Mouse (Mus musculus) forebrain, embryonic 11.5 days (tissue): ENCODE data around the gene Cacna1i. TPM values are rescaled to one million over a fixed set of nuclear protein-coding genes. Genes with fewer than 3 reads are reported as not detected.

ENCODE experiments used
- ATAC-seq: fragments of 200-750 bp; cut with Nextera tagmentation; replicated peaks from 2 replicates; pipeline ENCODE4 v1.8.0; 2017; ENCODE audit warnings: moderate TSS enrichment; ENCODE audit not compliant: low FRiP score
- DNase-seq: peaks from one replicate; pipeline ENCODE4 v3.0.0-alpha.2; 2017; ENCODE audit warnings: low spot score
- H3K27ac ChIP-seq: fragments of 300-500 bp; sonication (generic); 2 replicates; pipeline ENCODE4 v1.5.1; 2014; ENCODE audit warnings: low read depth, low read length
- H3K27me3 ChIP-seq: fragments of 300-500 bp; sonication (generic); 2 replicates; pipeline ENCODE4 v1.6.1; 2014; ENCODE audit warnings: mild to moderate bottlenecking, low read length, mixed read lengths; ENCODE audit not compliant: control insufficient read depth, insufficient read depth
- H3K36me3 ChIP-seq: fragments of 300-500 bp; sonication (generic); 2 replicates; pipeline ENCODE4 v1.6.1; 2014; ENCODE audit warnings: mild to moderate bottlenecking, low read length, moderate library complexity, mixed read lengths; ENCODE audit not compliant: control insufficient read depth, insufficient read depth
- H3K4me1 ChIP-seq: fragments of 300-500 bp; sonication (generic); replicated peaks from 2 replicates; pipeline ENCODE4 v1.6.1; 2014; ENCODE audit warnings: low read length, mixed read lengths; ENCODE audit not compliant: control insufficient read depth, insufficient read depth
- H3K4me2 ChIP-seq: fragments of 300-500 bp; sonication (generic); 2 replicates; pipeline ENCODE4 v1.6.1; 2014; ENCODE audit warnings: low read depth, mild to moderate bottlenecking, low read length, moderate library complexity, mixed read lengths; ENCODE audit not compliant: severe bottlenecking
- H3K4me3 ChIP-seq: fragments of 300-500 bp; sonication (generic); 2 replicates; pipeline ENCODE4 v1.5.1; 2014; ENCODE audit warnings: low read depth, low read length
- H3K9ac ChIP-seq: fragments of 300-500 bp; sonication (generic); 2 replicates; pipeline ENCODE4 v1.6.1; 2014; ENCODE audit warnings: low read length
- H3K9me3 ChIP-seq: fragments of 300-500 bp; sonication (generic); 2 replicates; pipeline ENCODE4 v1.6.1; 2016; ENCODE audit warnings: low read length, mixed read lengths; ENCODE audit not compliant: control insufficient read depth
- WGBS: fragments of 180-500 bp; shearing (Covaris S2); extraction: QIAGEN DNeasy Blood & Tissue Kit; methylation state at CpG from one replicate; pipeline ENCODE4 v1.1.7; 2014; 5-methylcytosine and 5-hydroxymethylcytosine counted together
- polyA plus RNA-seq: library from polyadenylated mRNA; unstranded; fragments of >200 nt; fragmentation: Nextera tagmentation; extraction: Ambion mirVana; gene quantifications from 2 replicates; pipeline ENCODE4 v1.2.1, GENCODE M21; 2014

Gene Cacna1i
- polyA plus RNA-seq, 1 experiment from 2014 or later = 0.12 TPM

GRCm38 (mm10) chr15:80391791-80392190 is 104.8 kb downstream of the Cacna1i start:
- H3K27me3 ChIP-seq = no peaks in the 10 kb centered on the region
- H3K36me3 ChIP-seq = no peaks in the 10 kb centered on the region
- DNase-seq = no peak
- H3K27ac ChIP-seq = no peak overlapping the region
- no peak overlapping the region for H3K4me3 ChIP-seq
- H3K9ac ChIP-seq = no peak overlapping the region
- no peak overlapping the region for H3K4me2 ChIP-seq
- H3K9me3 ChIP-seq = no peaks in the 10 kb centered on the region
- ATAC-seq = no peak
- no peaks in the 10 kb centered on the region for H3K4me1 ChIP-seq
- WGBS = 90% methylated on average over 14 of the region's 14 CpGs

GRCm38 (mm10) chr15:80395035-80395434 is 108.0 kb downstream of the Cacna1i start:
- no peak overlapping the region for H3K27ac ChIP-seq
- H3K4me3 ChIP-seq = no peak overlapping the region

GRCm38 (mm10) chr15:80399451-80399850 is 112.4 kb downstream of the Cacna1i start:
- DNase-seq (no peak), ATAC-seq (no peak)
- no peak overlapping the region for H3K27ac ChIP-seq
- no peak overlapping the region for H3K4me2 ChIP-seq
- H3K4me3 ChIP-seq = no peak overlapping the region
- no peaks in the 10 kb centered on the region for H3K4me1 ChIP-seq
- no peaks in the 10 kb centered on the region; the same call in 1 of the 2 replicates for H3K36me3 ChIP-seq
- H3K9ac ChIP-seq = no peak overlapping the region
- no peaks in the 10 kb centered on the region for H3K27me3 ChIP-seq
- no peaks in the 10 kb centered on the region for H3K9me3 ChIP-seq
- WGBS = 59% methylated on average over 1 of the region's 1 CpGs

More at GRCm38 (mm10) chr15:80395035-80395434, 108.0 kb downstream of the Cacna1i start:
- Histone ChIP-seq H3K9ac (no peak overlapping the region; the same call in 1 of the 2 replicates), H3K4me2 (no peak overlapping the region), H3K4me1 (no peaks in the 10 kb centered on the region), H3K36me3 (no peaks in the 10 kb centered on the region), H3K27me3 (no peaks in the 10 kb centered on the region), H3K9me3 (no peaks in the 10 kb centered on the region)
- 77% methylated on average over 22 of the region's 22 CpGs for WGBS
- ATAC-seq (no peak), DNase-seq (no peak)

GRCm38 (mm10) chr15:80401387-80401898 is 114.4 kb downstream of the Cacna1i start:
- no peak for DNase-seq
- WGBS = 54% methylated on average over 2 of the region's 2 CpGs
- Histone ChIP-seq H3K4me3 (no peak overlapping the region), H3K4me1 (no peaks in the 10 kb centered on the region), H3K27me3 (no peaks in the 10 kb centered on the region), H3K9me3 (no peaks in the 10 kb centered on the region), H3K9ac (no peak overlapping the region), H3K27ac (no peak overlapping the region), H3K36me3 (no peaks in the 10 kb centered on the region; the same call in 1 of the 2 replicates), H3K4me2 (no peak overlapping the region)
- ATAC-seq = no peak

- Histone ChIP-seq H3K36me3 (no peaks in the 10 kb centered on the region; the same call in 1 of the 2 replicates), H3K4me2 (no peak overlapping the region), H3K4me3 (no peak overlapping the region), H3K9me3 (no peaks in the 10 kb centered on the region), H3K27me3 (no peaks in the 10 kb centered on the region), H3K27ac (no peak overlapping the region), H3K9ac (no peak overlapping the region), H3K4me1 (no peaks in the 10 kb centered on the region)
- ATAC-seq (no peak), DNase-seq (no peak)
- WGBS = 63% methylated on average over 8 of the region's 8 CpGs
Measured at GRCm38 (mm10) chr15:80401980-80402379, 114.9 kb downstream of the Cacna1i start.

- WGBS = 65% methylated on average over 1 of the region's 1 CpGs
- Histone ChIP-seq H3K4me3 (no peak overlapping the region), H3K27me3 (no peaks in the 10 kb centered on the region), H3K9ac (no peak overlapping the region), H3K9me3 (no peaks in the 10 kb centered on the region), H3K4me2 (no peak overlapping the region), H3K36me3 (no peaks in the 10 kb centered on the region; the same call in 1 of the 2 replicates), H3K27ac (no peak overlapping the region), H3K4me1 (no peaks in the 10 kb centered on the region)
- ATAC-seq (no peak), DNase-seq (no peak)
Measured at GRCm38 (mm10) chr15:80407873-80408272, 120.8 kb downstream of the Cacna1i start.

- Histone ChIP-seq H3K4me2 (no peak overlapping the region), H3K9ac (no peak overlapping the region), H3K36me3 (no peaks in the 10 kb centered on the region), H3K27me3 (no peaks in the 10 kb centered on the region), H3K4me1 (no peaks in the 10 kb centered on the region), H3K4me3 (no peak overlapping the region), H3K27ac (no peak overlapping the region), H3K9me3 (no peaks in the 10 kb centered on the region)
- WGBS = 83% methylated on average over 7 of the region's 7 CpGs
- ATAC-seq (no peak), DNase-seq (no peak)
Measured at GRCm38 (mm10) chr15:80410661-80411060, 123.6 kb downstream of the Cacna1i start.

GRCm38 (mm10) chr15:80413070-80413469 is 126.0 kb downstream of the Cacna1i start:
- 0 out of 2 replicates have a peak, but pooled peaks cover 2% of the 10 kb centered on the region for H3K4me1 ChIP-seq
- no peaks in the 10 kb centered on the region for H3K36me3 ChIP-seq
- WGBS = 92% methylated on average over 4 of the region's 4 CpGs
- H3K27ac ChIP-seq = no peak overlapping the region
- no peaks in the 10 kb centered on the region for H3K27me3 ChIP-seq
- no peak for DNase-seq
- H3K4me2 ChIP-seq = no peak overlapping the region
- H3K4me3 ChIP-seq = no peak overlapping the region
- H3K9ac ChIP-seq = no peak overlapping the region
- no peaks in the 10 kb centered on the region for H3K9me3 ChIP-seq
- no peak for ATAC-seq

- H3K36me3 ChIP-seq = no peaks in the 10 kb centered on the region
- no peak overlapping the region for H3K4me2 ChIP-seq
- H3K9me3 ChIP-seq = no peaks in the 10 kb centered on the region
- H3K27ac ChIP-seq = no peak overlapping the region
- WGBS = 89% methylated on average over 17 of the region's 17 CpGs
- H3K4me1 ChIP-seq = 0 out of 2 replicates have a peak, but pooled peaks cover 2% of the 10 kb centered on the region
- H3K27me3 ChIP-seq = no peaks in the 10 kb centered on the region
- H3K9ac ChIP-seq = no peak overlapping the region
- H3K4me3 ChIP-seq = no peak overlapping the region
- ATAC-seq = no peak
- DNase-seq = no peak
Measured at GRCm38 (mm10) chr15:80413988-80414721, 127.1 kb downstream of the Cacna1i start.
